Mouse (Mus musculus) thymus, adult 2 months (tissue): Measurements from ENCODE around the gene Ccnd2.

Experiments
- CTCF ChIP-seq: fragments of 200-500 bp; IDR thresholded peaks from 2 replicates; pipeline ENCODE4 v1.5.1; 2012; ENCODE audit warnings: mild to moderate bottlenecking, control low read depth, low read length, moderate library complexity, borderline replicate concordance; ENCODE audit not compliant: control insufficient read depth, poor library complexity, insufficient read depth; ENCODE audit errors: extremely low read depth
- POLR2A ChIP-seq: fragments of 200-500 bp; IDR thresholded peaks from 2 replicates; pipeline ENCODE4 v1.6.1; 2012; ENCODE audit warnings: mild to moderate bottlenecking, low read length, control low read depth, moderate library complexity; ENCODE audit not compliant: control insufficient read depth, poor library complexity, insufficient read depth; ENCODE audit errors: extremely low read depth

- TF ChIP-seq CTCF = no peak
- TF ChIP-seq POLR2A = no peak
Observed at GRCm38 (mm10) chr6:127103506-127104275, 48.3 kb downstream of the Ccnd2 start.
